Mouse (Mus musculus): Measurements from ENCODE around the gene Col23a1. TPM values are rescaled to one million over a fixed set of nuclear protein-coding genes. Genes with fewer than 3 reads are reported as not detected.
A peak's percentile ranks its signal among the peaks of the same experiment; 100 is the strongest.

Col23a1 gene
- total and polyA plus RNA-seq, 3 experiments: 0.01 to 0.55 TPM; not detected in 1

- H3K27me3 ChIP-seq (ENCODE audit: insufficient read depth, low read length): peaks cover 11% of the 10 kb centered on the region; the same call in 1 of the 2 replicates
- DNase-seq (ENCODE audit: low spot score) (no peak), ATAC-seq (ENCODE audit: extremely low read depth, insufficient number of reproducible peaks, low FRiP score, poor library complexity, severe bottlenecking) (no peak)
- no peak overlapping the region for H3K4me3 ChIP-seq (ENCODE audit: low read depth, low read length)
- H3K4me1 ChIP-seq (ENCODE audit: insufficient read depth, low read depth, low read length): peaks cover 6% of the 10 kb centered on the region; the same call in 1 of the 2 replicates
- H3K36me3 ChIP-seq (replicated peaks): no peaks in the 10 kb centered on the region
- H3K9me3 ChIP-seq (replicated peaks): no peaks in the 10 kb centered on the region
- no peak for TF ChIP-seq GATA2 (IDR thresholded peaks at IDR 0.05; ENCODE audit: borderline replicate concordance, low read depth, low read length)
- TF ChIP-seq POLR2AphosphoS5 (IDR thresholded peaks at IDR 0.05; ENCODE audit: insufficient replicate concordance, low read depth, low read length): no peak
- no peak for TF ChIP-seq GATA1 (IDR thresholded peaks at IDR 0.05; ENCODE audit: borderline replicate concordance, low read length)
- TF ChIP-seq TAL1 (conservative IDR thresholded peaks at IDR 0.05; ENCODE audit: low read depth, low read length): no peak
- TF ChIP-seq CTCF (IDR thresholded peaks at IDR 0.05; ENCODE audit: low read depth, low read length): no peak
These were observed 249.4 kb downstream of the Col23a1 start for GRCm38 (mm10) chr11:51538919-51539758.

GRCm38 (mm10) chr11:51539759-51540282 lies 250.1 kb downstream of the Col23a1 start:
- peaks cover 10% of the 10 kb centered on the region; the same call in 1 of the 2 replicates for H3K4me1 ChIP-seq (ENCODE audit: insufficient read depth, low read depth, low read length)
- TF ChIP-seq GATA2 (IDR thresholded peaks at IDR 0.05; ENCODE audit: borderline replicate concordance, low read depth, low read length) (no peak), TAL1 (conservative IDR thresholded peaks at IDR 0.05; ENCODE audit: low read depth, low read length) (no peak), CTCF (IDR thresholded peaks at IDR 0.05; ENCODE audit: low read depth, low read length) (peak; percentile 85)
- DNase-seq (ENCODE audit: low spot score): peak; percentile 84
- H3K27me3 ChIP-seq (ENCODE audit: insufficient read depth, low read length): peaks cover 14% of the 10 kb centered on the region; the same call in 1 of the 2 replicates
- H3K9me3 ChIP-seq (replicated peaks): no peaks in the 10 kb centered on the region
- H3K4me3 ChIP-seq (ENCODE audit: low read depth, low read length): no peak overlapping the region
- H3K36me3 ChIP-seq (replicated peaks): no peaks in the 10 kb centered on the region
- ATAC-seq (ENCODE audit: extremely low read depth, insufficient number of reproducible peaks, low FRiP score, poor library complexity, severe bottlenecking): peak; percentile 65; the same call in 1 of the 2 replicates

GRCm38 (mm10) chr11:51542424-51542823 lies 252.7 kb downstream of the Col23a1 start:
- ATAC-seq (ENCODE audit: extremely low read depth, insufficient number of reproducible peaks, low FRiP score, poor library complexity, severe bottlenecking): no peak
- Histone ChIP-seq H3K36me3 (replicated peaks) (no peaks in the 10 kb centered on the region), H3K4me1 (ENCODE audit: insufficient read depth, low read depth, low read length) (peaks cover 10% of the 10 kb centered on the region; the same call in 1 of the 2 replicates)

GRCm38 (mm10) chr11:51543487-51544050 lies 253.8 kb downstream of the Col23a1 start:
- TF ChIP-seq GATA1 (IDR thresholded peaks at IDR 0.05; ENCODE audit: borderline replicate concordance, low read length) (no peak), POLR2AphosphoS5 (IDR thresholded peaks at IDR 0.05; ENCODE audit: insufficient replicate concordance, low read depth, low read length) (no peak), GATA2 (IDR thresholded peaks at IDR 0.05; ENCODE audit: borderline replicate concordance, low read depth, low read length) (no peak), CTCF (IDR thresholded peaks at IDR 0.05; ENCODE audit: low read depth, low read length) (no peak), TAL1 (conservative IDR thresholded peaks at IDR 0.05; ENCODE audit: low read depth, low read length) (no peak)
- H3K36me3 ChIP-seq (replicated peaks): no peaks in the 10 kb centered on the region
- H3K4me1 ChIP-seq (ENCODE audit: insufficient read depth, low read depth, low read length): peaks cover 10% of the 10 kb centered on the region; the same call in 1 of the 2 replicates
- peaks cover 11% of the 10 kb centered on the region; the same call in 1 of the 2 replicates for H3K27me3 ChIP-seq (ENCODE audit: insufficient read depth, low read length)
- no peak for DNase-seq (ENCODE audit: low spot score)
- no peak for ATAC-seq (ENCODE audit: extremely low read depth, insufficient number of reproducible peaks, low FRiP score, poor library complexity, severe bottlenecking)
- H3K4me3 ChIP-seq (ENCODE audit: low read depth, low read length): no peak overlapping the region
- H3K9me3 ChIP-seq (replicated peaks): no peaks in the 10 kb centered on the region

More at GRCm38 (mm10) chr11:51542424-51542823, 252.7 kb downstream of the Col23a1 start:
- Histone ChIP-seq H3K27me3 (ENCODE audit: insufficient read depth, low read length) (peaks cover 11% of the 10 kb centered on the region; the same call in 1 of the 2 replicates), H3K4me3 (ENCODE audit: low read depth, low read length) (no peak overlapping the region), H3K9me3 (replicated peaks) (no peaks in the 10 kb centered on the region)
- TF ChIP-seq CTCF (IDR thresholded peaks at IDR 0.05; ENCODE audit: low read depth, low read length) (no peak), GATA1 (IDR thresholded peaks at IDR 0.05; ENCODE audit: borderline replicate concordance, low read length) (no peak), GATA2 (IDR thresholded peaks at IDR 0.05; ENCODE audit: borderline replicate concordance, low read depth, low read length) (no peak), TAL1 (conservative IDR thresholded peaks at IDR 0.05; ENCODE audit: low read depth, low read length) (no peak), POLR2AphosphoS5 (IDR thresholded peaks at IDR 0.05; ENCODE audit: insufficient replicate concordance, low read depth, low read length) (no peak)
- no peak for DNase-seq (ENCODE audit: low spot score)

GRCm38 (mm10) chr11:51544413-51544812 lies 254.7 kb downstream of the Col23a1 start:
- Histone ChIP-seq H3K4me3 (ENCODE audit: low read depth, low read length) (no peak overlapping the region), H3K9me3 (replicated peaks) (no peaks in the 10 kb centered on the region), H3K36me3 (replicated peaks) (no peaks in the 10 kb centered on the region), H3K4me1 (ENCODE audit: insufficient read depth, low read depth, low read length) (peaks cover 6% of the 10 kb centered on the region; the same call in 1 of the 2 replicates), H3K27me3 (ENCODE audit: insufficient read depth, low read length) (peaks cover 11% of the 10 kb centered on the region; the same call in 1 of the 2 replicates)
- ATAC-seq (ENCODE audit: extremely low read depth, insufficient number of reproducible peaks, low FRiP score, poor library complexity, severe bottlenecking) (peak; percentile 60), DNase-seq (ENCODE audit: low spot score) (no peak)
- no peak for TF ChIP-seq POLR2AphosphoS5 (IDR thresholded peaks at IDR 0.05; ENCODE audit: insufficient replicate concordance, low read depth, low read length)
- TF ChIP-seq TAL1 (conservative IDR thresholded peaks at IDR 0.05; ENCODE audit: low read depth, low read length): no peak
- no peak for TF ChIP-seq CTCF (IDR thresholded peaks at IDR 0.05; ENCODE audit: low read depth, low read length)
- TF ChIP-seq GATA2 (IDR thresholded peaks at IDR 0.05; ENCODE audit: borderline replicate concordance, low read depth, low read length): no peak
- no peak for TF ChIP-seq GATA1 (IDR thresholded peaks at IDR 0.05; ENCODE audit: borderline replicate concordance, low read length)

GRCm38 (mm10) chr11:51545811-51546210 lies 256.1 kb downstream of the Col23a1 start:
- H3K36me3 ChIP-seq (replicated peaks): no peaks in the 10 kb centered on the region
- TF ChIP-seq GATA1 (IDR thresholded peaks at IDR 0.05; ENCODE audit: borderline replicate concordance, low read length): no peak
- no peak for TF ChIP-seq POLR2AphosphoS5 (IDR thresholded peaks at IDR 0.05; ENCODE audit: insufficient replicate concordance, low read depth, low read length)
- TF ChIP-seq TAL1 (conservative IDR thresholded peaks at IDR 0.05; ENCODE audit: low read depth, low read length): no peak
- TF ChIP-seq GATA2 (IDR thresholded peaks at IDR 0.05; ENCODE audit: borderline replicate concordance, low read depth, low read length): no peak
- no peak for TF ChIP-seq CTCF (IDR thresholded peaks at IDR 0.05; ENCODE audit: low read depth, low read length)
- no peak overlapping the region for H3K4me3 ChIP-seq (ENCODE audit: low read depth, low read length)
- peaks cover 6% of the 10 kb centered on the region; the same call in 1 of the 2 replicates for H3K4me1 ChIP-seq (ENCODE audit: insufficient read depth, low read depth, low read length)
- ATAC-seq (ENCODE audit: extremely low read depth, insufficient number of reproducible peaks, low FRiP score, poor library complexity, severe bottlenecking) (no peak), DNase-seq (ENCODE audit: low spot score) (no peak)
- H3K27me3 ChIP-seq (ENCODE audit: insufficient read depth, low read length): peaks cover 11% of the 10 kb centered on the region; the same call in 1 of the 2 replicates
- H3K9me3 ChIP-seq (replicated peaks): no peaks in the 10 kb centered on the region
